Mouse (Mus musculus) brain, adult 10 weeks (tissue): ENCODE results near the gene Rnf141. TPM values are rescaled to one million over a fixed set of nuclear protein-coding genes. Genes with fewer than 3 reads are reported as not detected.

ENCODE experiments used
- polyA plus RNA-seq: library from polyadenylated mRNA; stranded (reverse); fragments of 350-450 nt; fragmentation: Illumina TruSeq; extraction: RNeasy Lipid Tissue Mini Kit (QIAGEN cat#74804); gene quantifications from one replicate; pipeline ENCODE4 v1.2.3, GENCODE M21; 2015; ENCODE audit warnings: low read depth, low replicate concordance

Rnf141 gene
- 72.3 TPM for polyA plus RNA-seq

DNA sequence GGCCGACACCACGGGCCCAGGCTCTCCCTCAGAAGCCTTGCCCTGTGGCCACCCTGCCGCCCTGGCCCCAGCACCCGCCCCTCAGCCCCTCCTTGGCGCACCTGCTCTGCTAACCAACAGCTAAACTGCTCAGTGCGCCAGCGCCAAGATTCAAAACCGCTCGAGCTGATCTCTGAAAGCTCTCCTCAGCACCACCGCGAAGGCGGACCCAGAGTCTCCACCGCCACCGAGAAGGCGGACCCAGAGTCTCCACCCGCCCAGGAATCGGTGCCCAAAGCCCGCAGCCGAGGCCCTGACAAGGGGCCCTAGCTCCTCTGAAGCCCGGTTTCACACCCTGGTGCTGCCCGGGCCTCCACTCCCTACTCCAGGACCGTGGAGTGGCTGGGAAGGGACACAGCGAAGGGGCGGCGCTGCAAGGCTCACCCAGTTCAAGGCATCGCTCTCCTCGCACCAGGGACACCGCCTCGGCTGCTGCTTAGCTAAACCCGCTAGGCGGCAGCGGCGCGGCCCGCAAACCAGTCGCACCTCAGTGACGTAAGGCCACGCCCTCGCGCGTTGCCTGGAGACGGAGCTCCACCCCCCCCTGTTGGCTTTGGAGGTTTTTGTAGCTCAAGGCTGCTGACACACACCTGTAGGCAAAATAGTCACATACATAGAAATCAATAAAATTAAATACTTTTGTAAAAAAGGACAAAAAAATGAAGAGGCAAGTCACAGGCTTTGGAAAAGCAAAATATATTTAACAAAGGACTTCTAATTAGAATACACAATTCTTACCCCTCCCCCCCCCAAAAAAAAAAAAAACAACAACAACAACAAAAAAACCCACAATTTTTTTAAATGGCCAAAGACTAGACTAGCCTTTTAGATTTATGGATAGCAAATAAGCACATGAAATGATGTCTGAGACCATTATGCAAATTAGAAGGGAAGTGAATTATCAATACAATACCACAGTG is at the start of gene Rnf141:
Rnf141 (minus strand) TSS at position 542 of the 959 bp plus-strand sequence.

DNA sequence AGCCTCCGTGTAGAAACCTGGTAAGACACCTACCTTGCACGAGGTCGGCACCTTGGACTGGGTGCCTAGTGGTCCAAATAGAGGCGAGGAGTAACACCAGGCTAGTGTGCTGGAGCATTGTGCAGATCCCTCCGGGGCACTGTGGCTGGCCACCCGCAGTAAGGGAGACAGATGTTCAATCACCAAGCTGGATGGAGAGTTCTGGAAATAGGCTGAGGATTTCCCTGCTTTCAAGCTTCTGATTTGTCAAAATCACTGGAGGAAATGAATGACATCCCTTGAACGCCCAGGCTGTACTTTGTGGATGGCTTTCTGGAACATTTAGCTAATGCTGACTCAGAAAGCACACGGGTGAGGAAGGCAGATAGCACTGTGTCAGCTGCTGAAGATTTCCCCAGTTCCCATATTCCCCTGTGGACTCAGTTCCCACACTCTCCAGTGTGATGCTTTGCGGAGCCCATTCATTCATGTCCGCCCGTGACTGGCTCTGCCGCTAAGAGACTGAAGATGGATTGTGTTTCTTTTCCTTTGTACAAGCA is 18.6 kb upstream of the Rnf141 start, which contains the start of gene Lyve1:
Lyve1 (minus strand) TSS at position 489 of the 539 bp plus-strand sequence.

DNA sequence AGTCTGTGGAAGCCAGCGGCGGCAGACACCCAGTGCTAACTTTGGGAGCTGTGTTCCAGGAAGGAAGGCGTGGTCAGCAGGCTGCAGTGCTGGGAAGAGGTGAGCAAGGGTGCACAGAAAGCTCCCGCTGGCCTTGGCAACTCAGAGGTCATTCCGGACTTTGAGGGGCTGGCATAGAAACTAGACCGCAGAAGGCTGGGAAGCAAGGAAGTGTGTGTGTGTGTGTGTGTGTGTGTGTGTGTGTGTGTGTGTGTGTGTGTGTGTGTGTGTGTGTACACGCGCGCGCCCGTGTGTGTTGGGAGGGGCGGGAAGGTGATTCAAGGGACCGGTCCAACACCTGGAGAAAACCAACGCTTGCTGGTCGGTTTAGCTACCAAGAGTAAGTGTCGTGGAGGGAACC is 76.3 kb downstream of the Rnf141 start, which contains the start of gene Ampd3:
Ampd3 (plus strand) TSS at position 206 of the 400 bp plus-strand sequence.

Other genes starting within 250 kb of the Rnf141 start
- gene Sbf2, start 229.5 kb downstream of the Rnf141 start, polyA plus RNA-seq: 20.5 TPM
- 4.0 TPM for gene Adm, start 216.8 kb downstream of the Rnf141 start, polyA plus RNA-seq
- 17.5 TPM for gene Ampd3, start 76.3 kb downstream of the Rnf141 start, polyA plus RNA-seq
- 0.54 TPM for gene Lyve1, start 18.8 kb upstream of the Rnf141 start, polyA plus RNA-seq
- 3.6 TPM for gene Mrvi1, start 138.0 kb upstream of the Rnf141 start, polyA plus RNA-seq
- 31.2 TPM for gene Ctr9, start 184.5 kb upstream of the Rnf141 start, polyA plus RNA-seq
- gene Eif4g2, start 238.6 kb upstream of the Rnf141 start, polyA plus RNA-seq: 455 TPM